Mouse (Mus musculus): ENCODE measurements around the gene Hoxd4. TPM values are rescaled to one million over a fixed set of nuclear protein-coding genes. Genes with fewer than 3 reads are reported as not detected.

Hoxd4 gene
- polyA plus RNA-seq, 1 experiment = 0.63 TPM

DNA sequence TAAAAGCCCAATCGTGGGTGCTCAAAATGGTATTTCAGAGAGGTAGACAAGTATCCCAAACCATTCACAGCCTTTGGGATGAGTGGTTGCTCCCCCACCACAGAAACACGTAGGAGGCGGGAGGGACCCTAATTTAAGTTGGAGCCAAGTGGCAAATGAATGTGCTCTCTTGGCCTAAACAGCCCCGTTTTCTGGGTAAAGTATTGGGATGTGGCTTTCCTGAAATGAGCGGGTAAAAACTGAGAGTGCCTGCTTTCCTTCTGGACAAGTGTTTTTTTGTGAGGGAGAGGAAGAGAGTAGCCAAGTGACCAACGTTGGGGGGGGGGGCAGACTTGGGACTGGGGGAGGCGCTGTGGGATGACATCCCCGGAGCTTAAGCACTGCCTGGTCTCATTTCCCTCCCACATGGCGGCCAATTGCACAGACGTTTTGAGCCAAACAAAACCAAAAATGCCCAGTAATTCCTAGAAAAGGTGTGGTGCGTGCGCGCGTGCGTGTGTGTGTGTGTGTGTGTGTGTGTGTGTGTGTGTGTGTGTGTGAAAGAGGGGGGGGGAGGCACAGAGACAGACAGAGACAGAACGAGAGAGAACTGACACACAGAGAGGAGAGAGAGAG, 693 bp upstream of the Hoxd4 start:
- no peak for DNase-seq
- no peaks in the 10 kb centered on the region for H3K4me1 ChIP-seq (ENCODE audit: control insufficient read depth, insufficient read depth, low read length)
- no peak overlapping the region for H3K4me3 ChIP-seq (replicated peaks; ENCODE audit: extremely low read depth, low read depth, low read length)
- 5% methylated on average over 16 of the region's 16 CpGs for WGBS
- no peak for TF ChIP-seq POLR2A (IDR thresholded peaks at IDR 0.05; ENCODE audit: borderline replicate concordance, extremely low read depth, low read depth, low read length)
- no peak for TF ChIP-seq CTCF (IDR thresholded peaks at IDR 0.05; ENCODE audit: insufficient read depth, low read length)

- H3K4me3 ChIP-seq (replicated peaks; ENCODE audit: extremely low read depth, low read depth, low read length) = no peak overlapping the region
- no peaks in the 10 kb centered on the region for H3K4me1 ChIP-seq (ENCODE audit: control insufficient read depth, insufficient read depth, low read length)
- WGBS = 11% methylated on average over 19 of the region's 19 CpGs
- DNase-seq = no peak
- no peak for TF ChIP-seq CTCF (IDR thresholded peaks at IDR 0.05; ENCODE audit: insufficient read depth, low read length)
- no peak for TF ChIP-seq POLR2A (IDR thresholded peaks at IDR 0.05; ENCODE audit: borderline replicate concordance, extremely low read depth, low read depth, low read length)
Observed at GRCm38 (mm10) chr2:74713239-74714150, 1.8 kb downstream of the Hoxd4 start.

- no peak for TF ChIP-seq CTCF (IDR thresholded peaks at IDR 0.05; ENCODE audit: insufficient read depth, low read length)
- TF ChIP-seq POLR2A (IDR thresholded peaks at IDR 0.05; ENCODE audit: borderline replicate concordance, extremely low read depth, low read depth, low read length) = no peak
- no peak for DNase-seq
- Histone ChIP-seq H3K4me3 (replicated peaks; ENCODE audit: extremely low read depth, low read depth, low read length) (no peak overlapping the region), H3K4me1 (ENCODE audit: control insufficient read depth, insufficient read depth, low read length) (no peaks in the 10 kb centered on the region)
- 16% methylated on average over 18 of the region's 18 CpGs for WGBS
Observed at GRCm38 (mm10) chr2:74714156-74714789, 2.5 kb downstream of the Hoxd4 start.

GRCm38 (mm10) chr2:74714881-74715280, 3.2 kb downstream of the Hoxd4 start:
- 4% methylated on average over 14 of the region's 14 CpGs for WGBS
- TF ChIP-seq CTCF (IDR thresholded peaks at IDR 0.05; ENCODE audit: insufficient read depth, low read length) = no peak
- no peak for TF ChIP-seq POLR2A (IDR thresholded peaks at IDR 0.05; ENCODE audit: borderline replicate concordance, extremely low read depth, low read depth, low read length)
- H3K4me3 ChIP-seq (replicated peaks; ENCODE audit: extremely low read depth, low read depth, low read length) = no peak overlapping the region
- no peaks in the 10 kb centered on the region for H3K4me1 ChIP-seq (ENCODE audit: control insufficient read depth, insufficient read depth, low read length)
- no peak for DNase-seq

- peak overlapping the region; percentile 18 for H3K4me3 ChIP-seq (replicated peaks; ENCODE audit: extremely low read depth, low read depth, low read length)
- peak; percentile 70 for DNase-seq
Observed at GRCm38 (mm10) chr2:74715504-74716241, 3.9 kb downstream of the Hoxd4 start.

DNA sequence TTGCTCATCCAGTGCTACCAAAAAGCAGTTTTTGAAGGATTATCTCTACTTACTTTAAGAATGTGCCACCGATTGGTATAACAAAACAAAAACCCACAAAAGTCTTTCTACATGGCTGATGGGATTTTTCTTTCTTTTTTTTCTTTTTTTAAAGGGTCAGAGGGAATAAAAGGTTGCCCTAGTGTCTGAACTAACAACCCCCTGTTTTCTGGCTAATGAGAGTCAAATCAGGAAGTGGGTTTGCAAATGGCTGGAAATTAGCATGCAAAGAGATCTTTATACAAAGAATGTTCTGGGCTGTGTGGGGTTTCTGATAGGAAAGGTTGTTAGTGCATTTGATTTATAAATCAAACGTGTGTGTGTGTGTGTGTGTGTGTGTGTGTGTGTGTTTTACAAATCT, 8.7 kb downstream of the Hoxd4 start:
- DNase-seq = no peak
- WGBS = 24% methylated on average over 2 of the region's 2 CpGs
- TF ChIP-seq CTCF (IDR thresholded peaks at IDR 0.05; ENCODE audit: insufficient read depth, low read length) (no peak), POLR2A (IDR thresholded peaks at IDR 0.05; ENCODE audit: borderline replicate concordance, extremely low read depth, low read depth, low read length) (no peak)
- H3K4me1 ChIP-seq (ENCODE audit: control insufficient read depth, insufficient read depth, low read length) = no peaks in the 10 kb centered on the region
- H3K4me3 ChIP-seq (replicated peaks; ENCODE audit: extremely low read depth, low read depth, low read length) = no peak overlapping the region

More at GRCm38 (mm10) chr2:74715504-74716241, 3.9 kb downstream of the Hoxd4 start:
- WGBS = 5% methylated on average over 26 of the region's 26 CpGs
- TF ChIP-seq POLR2A (IDR thresholded peaks at IDR 0.05; ENCODE audit: borderline replicate concordance, extremely low read depth, low read depth, low read length) (no peak), CTCF (IDR thresholded peaks at IDR 0.05; ENCODE audit: insufficient read depth, low read length) (peak; percentile 84)
- no peaks in the 10 kb centered on the region for H3K4me1 ChIP-seq (ENCODE audit: control insufficient read depth, insufficient read depth, low read length)

- DNase-seq = no peak
- 27% methylated on average over 5 of the region's 5 CpGs for WGBS
- Histone ChIP-seq H3K4me1 (ENCODE audit: control insufficient read depth, insufficient read depth, low read length) (no peaks in the 10 kb centered on the region), H3K4me3 (replicated peaks; ENCODE audit: extremely low read depth, low read depth, low read length) (no peak overlapping the region)
- TF ChIP-seq POLR2A (IDR thresholded peaks at IDR 0.05; ENCODE audit: borderline replicate concordance, extremely low read depth, low read depth, low read length) = no peak
- no peak for TF ChIP-seq CTCF (IDR thresholded peaks at IDR 0.05; ENCODE audit: insufficient read depth, low read length)
Observed at GRCm38 (mm10) chr2:74720955-74721491, 9.3 kb downstream of the Hoxd4 start.

- H3K4me3 ChIP-seq (replicated peaks; ENCODE audit: extremely low read depth, low read depth, low read length) = no peak overlapping the region
- no peak for DNase-seq
- TF ChIP-seq POLR2A (IDR thresholded peaks at IDR 0.05; ENCODE audit: borderline replicate concordance, extremely low read depth, low read depth, low read length) = no peak
- no peak for TF ChIP-seq CTCF (IDR thresholded peaks at IDR 0.05; ENCODE audit: insufficient read depth, low read length)
- WGBS = 15% methylated on average over 6 of the region's 6 CpGs
- H3K4me1 ChIP-seq (ENCODE audit: control insufficient read depth, insufficient read depth, low read length) = no peaks in the 10 kb centered on the region
Observed at GRCm38 (mm10) chr2:74721882-74722281, 10.2 kb downstream of the Hoxd4 start.

- Histone ChIP-seq H3K4me3 (replicated peaks; ENCODE audit: extremely low read depth, low read depth, low read length) (no peak overlapping the region), H3K4me1 (ENCODE audit: control insufficient read depth, insufficient read depth, low read length) (no peaks in the 10 kb centered on the region)
- no peak for DNase-seq
- 17% methylated on average over 8 of the region's 8 CpGs for WGBS
- TF ChIP-seq POLR2A (IDR thresholded peaks at IDR 0.05; ENCODE audit: borderline replicate concordance, extremely low read depth, low read depth, low read length) (no peak), CTCF (IDR thresholded peaks at IDR 0.05; ENCODE audit: insufficient read depth, low read length) (no peak)
Observed at GRCm38 (mm10) chr2:74722949-74723348, 11.2 kb downstream of the Hoxd4 start.
